Mouse (Mus musculus) ES-E14 (cell line): Measurements from ENCODE around the gene Padi3.

Experiments used
- CHD2 ChIP-seq: IDR thresholded peaks from 2 replicates; pipeline ENCODE4 v1.6.1; 2014; ENCODE audit warnings: mild to moderate bottlenecking, low read depth, low read length, inconsistent platforms
- HCFC1 ChIP-seq: IDR thresholded peaks from 2 replicates; pipeline ENCODE4 v1.6.1; 2012; ENCODE audit warnings: low read length, inconsistent platforms, borderline replicate concordance; ENCODE audit not compliant: insufficient read depth
- MAFK ChIP-seq: IDR thresholded peaks from 2 replicates; pipeline ENCODE4 v1.6.1; 2014; ENCODE audit warnings: mild to moderate bottlenecking, low read depth, low read length, inconsistent platforms; ENCODE audit not compliant: insufficient read depth
- ZC3H11A ChIP-seq: IDR thresholded peaks from 2 replicates; pipeline ENCODE4 v1.6.1; 2012; ENCODE audit warnings: low read depth, mild to moderate bottlenecking, inconsistent platforms, low read length, borderline replicate concordance

- TF ChIP-seq MAFK = no peak
- TF ChIP-seq ZC3H11A = no peak
- no peak for TF ChIP-seq CHD2
- no peak for TF ChIP-seq HCFC1
Observed at GRCm38 (mm10) chr4:140775876-140776275, 34.6 kb downstream of the Padi3 start.
